Mouse (Mus musculus) small intestine, adult 2 months (tissue): ENCODE data around the gene Cpe.

Experiments
- CTCF ChIP-seq: fragments of 200-500 bp; IDR thresholded peaks from 2 replicates; pipeline ENCODE4 v1.5.1; 2012; ENCODE audit warnings: low read depth, mild to moderate bottlenecking, control low read depth, inconsistent platforms, low read length, moderate library complexity, mixed read lengths; ENCODE audit not compliant: insufficient replicate concordance, insufficient read length; ENCODE audit errors: extremely low read depth
- POLR2A ChIP-seq: fragments of 200-500 bp; IDR thresholded peaks from 2 replicates; pipeline ENCODE4 v1.6.1; 2012; ENCODE audit warnings: low read depth, mild to moderate bottlenecking, control low read depth, inconsistent platforms, low read length, moderate library complexity

DNA sequence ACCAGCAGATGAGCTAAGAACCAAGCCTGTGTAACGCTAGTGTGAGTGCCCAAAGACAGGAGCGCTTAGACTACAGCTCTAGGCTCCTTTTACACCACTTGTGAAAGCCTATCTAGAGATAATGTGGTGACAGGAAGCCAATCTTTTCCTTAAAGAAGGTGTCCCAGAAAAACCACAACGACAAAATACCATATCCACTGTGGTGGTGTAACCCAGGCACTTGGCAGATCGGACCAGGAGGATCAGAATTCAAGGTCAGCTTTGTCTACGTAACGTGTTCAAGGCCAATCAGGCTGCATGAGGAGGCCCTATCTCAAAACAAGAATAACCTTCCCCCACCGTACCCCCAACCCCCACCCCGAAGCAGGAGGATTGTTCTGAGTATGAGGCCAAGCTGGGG lies 42.3 kb upstream of the Cpe start:
- TF ChIP-seq CTCF = no peak
- no peak for TF ChIP-seq POLR2A
